Mouse (Mus musculus): ENCODE results near the gene Pwp2. TPM values are rescaled to one million over a fixed set of nuclear protein-coding genes. Genes with fewer than 3 reads are reported as not detected.
"Not testable (repeated sequence)": the region's sequence is repeated elsewhere in the genome, so short reads cannot be mapped to it uniquely, and the experiment has no call there.

Pwp2 gene
- polyA plus RNA-seq, 1 experiment from 2014 or later, result 20.4 TPM

DNA sequence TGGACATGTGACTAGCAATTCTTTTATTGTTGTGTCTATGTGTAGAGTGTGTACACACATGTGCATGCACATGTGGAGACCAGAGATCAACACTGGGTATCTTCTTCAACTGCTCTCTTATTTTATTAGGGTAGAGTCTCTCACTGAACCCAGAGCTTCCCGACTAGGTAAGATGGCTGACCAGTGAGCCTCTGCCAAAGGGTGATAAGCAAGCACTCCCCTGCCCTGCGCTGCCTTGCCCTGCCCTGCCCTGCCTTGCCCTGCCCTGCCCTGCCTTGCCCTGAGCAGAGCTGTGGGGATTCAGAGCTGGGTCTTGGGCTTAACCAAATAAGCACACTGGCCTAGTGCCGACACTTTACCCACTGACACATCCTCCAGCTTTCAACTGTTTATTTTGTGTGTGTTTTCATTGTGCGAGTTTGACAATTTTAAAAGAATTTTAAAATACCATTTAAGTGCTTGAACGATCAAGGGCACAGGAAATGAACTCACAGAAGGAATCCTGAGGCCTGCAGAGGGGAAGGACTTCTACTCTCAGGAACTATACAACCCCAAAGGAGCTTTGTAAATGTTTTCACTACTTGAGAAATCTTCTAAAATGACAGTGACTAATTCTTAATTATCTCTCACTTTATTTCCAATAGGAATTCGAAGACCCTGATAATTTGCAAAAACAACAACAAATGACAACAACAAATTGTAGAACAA, 31.6 kb upstream of the Pwp2 start:
- Histone ChIP-seq H3K27ac (no peak overlapping the region), H3K4me1 (no peaks in the 10 kb centered on the region), H3K9me3 (no peaks in the 10 kb centered on the region), H3K9ac (no peak overlapping the region), H3K4me3 (no peak overlapping the region), H3K27me3 (no peaks in the 10 kb centered on the region), H3K36me3 (peaks cover 91% of the 10 kb centered on the region), H3K4me2 (no peak overlapping the region)
- ATAC-seq (ENCODE audit: insufficient number of reproducible peaks, insufficient read depth, low FRiP score, low TSS enrichment, low read depth), result no peak
- whole genome bisulfite sequencing, result 86% methylated on average over 6 of the region's 6 CpGs

DNA sequence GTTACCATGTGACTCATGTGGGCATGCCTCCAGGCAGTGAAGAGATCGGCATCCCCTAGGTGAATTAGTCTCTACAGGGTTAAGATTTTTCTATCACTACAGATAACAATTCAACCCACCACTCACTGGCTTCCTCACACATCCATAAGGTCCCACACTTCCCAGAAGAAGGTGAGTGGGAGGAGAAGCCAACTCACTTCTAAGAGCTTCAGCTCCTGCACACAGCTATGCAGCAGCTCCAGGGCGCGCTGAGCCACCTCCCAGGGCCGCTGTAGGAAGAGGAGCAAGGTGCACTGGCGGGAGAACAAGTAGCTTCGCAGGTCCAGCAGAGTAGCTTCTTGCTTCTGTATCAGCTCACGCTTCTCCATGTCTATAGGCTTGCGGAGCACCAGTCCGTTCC, 29.4 kb upstream of the Pwp2 start:
- no peaks in the 10 kb centered on the region for H3K9me3 ChIP-seq
- H3K36me3 ChIP-seq, result peaks cover 91% of the 10 kb centered on the region
- H3K4me3 ChIP-seq, result no peak overlapping the region
- no peaks in the 10 kb centered on the region for H3K4me1 ChIP-seq
- no peaks in the 10 kb centered on the region for H3K27me3 ChIP-seq
- no peak overlapping the region for H3K27ac ChIP-seq
- 94% methylated on average over 9 of the region's 9 CpGs for WGBS
- no peak overlapping the region for H3K9ac ChIP-seq
- no peak for ATAC-seq (ENCODE audit: insufficient number of reproducible peaks, insufficient read depth, low FRiP score, low TSS enrichment, low read depth)
- no peak overlapping the region for H3K4me2 ChIP-seq

DNA sequence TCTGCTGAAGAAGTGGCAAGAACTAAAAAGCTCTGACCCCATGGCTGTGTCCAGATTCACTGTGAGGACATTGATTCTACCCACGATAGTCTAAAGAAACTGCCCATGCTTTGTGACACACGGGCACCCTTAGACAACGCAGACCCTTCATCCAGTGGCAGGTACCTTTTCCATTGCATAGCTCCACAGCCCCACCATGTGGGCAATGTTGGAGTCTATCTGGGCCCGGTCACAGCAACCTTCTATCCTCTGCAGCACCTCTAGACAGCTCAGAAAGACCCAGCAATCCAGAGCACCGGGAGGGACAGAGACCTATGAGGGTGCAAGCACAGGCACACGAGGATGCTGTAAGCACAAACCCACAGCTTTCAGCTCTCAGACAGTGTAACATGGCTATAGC, 26.4 kb upstream of the Pwp2 start:
- Histone ChIP-seq H3K9me3 (no peaks in the 10 kb centered on the region), H3K36me3 (peaks cover 90% of the 10 kb centered on the region), H3K27me3 (no peaks in the 10 kb centered on the region), H3K9ac (no peak overlapping the region), H3K27ac (no peak overlapping the region), H3K4me1 (no peaks in the 10 kb centered on the region), H3K4me2 (no peak overlapping the region), H3K4me3 (no peak overlapping the region)
- ATAC-seq (ENCODE audit: insufficient number of reproducible peaks, insufficient read depth, low FRiP score, low TSS enrichment, low read depth), result no peak
- 71% methylated on average over 6 of the region's 6 CpGs for WGBS

- ATAC-seq (ENCODE audit: insufficient number of reproducible peaks, insufficient read depth, low FRiP score, low TSS enrichment, low read depth), result no peak
- Histone ChIP-seq H3K9ac (no peak overlapping the region), H3K4me3 (no peak overlapping the region), H3K27me3 (no peaks in the 10 kb centered on the region), H3K36me3 (peaks cover 96% of the 10 kb centered on the region), H3K4me2 (no peak overlapping the region), H3K4me1 (no peaks in the 10 kb centered on the region), H3K9me3 (no peaks in the 10 kb centered on the region), H3K27ac (no peak overlapping the region)
- WGBS, result 85% methylated on average over 4 of the region's 4 CpGs
Observed at GRCm38 (mm10) chr10:78201182-78201581, 16.2 kb upstream of the Pwp2 start.

GRCm38 (mm10) chr10:78192933-78193332, 8.0 kb upstream of the Pwp2 start:
- ATAC-seq (ENCODE audit: insufficient number of reproducible peaks, insufficient read depth, low FRiP score, low TSS enrichment, low read depth), result no peak
- Histone ChIP-seq H3K9me3 (no peaks in the 10 kb centered on the region), H3K36me3 (peaks cover 99% of the 10 kb centered on the region), H3K9ac (no peak overlapping the region), H3K27ac (no peak overlapping the region), H3K27me3 (no peaks in the 10 kb centered on the region), H3K4me1 (no peaks in the 10 kb centered on the region), H3K4me3 (no peak overlapping the region), H3K4me2 (no peak overlapping the region)
- WGBS, result 93% methylated on average over 5 of the region's 5 CpGs

DNA sequence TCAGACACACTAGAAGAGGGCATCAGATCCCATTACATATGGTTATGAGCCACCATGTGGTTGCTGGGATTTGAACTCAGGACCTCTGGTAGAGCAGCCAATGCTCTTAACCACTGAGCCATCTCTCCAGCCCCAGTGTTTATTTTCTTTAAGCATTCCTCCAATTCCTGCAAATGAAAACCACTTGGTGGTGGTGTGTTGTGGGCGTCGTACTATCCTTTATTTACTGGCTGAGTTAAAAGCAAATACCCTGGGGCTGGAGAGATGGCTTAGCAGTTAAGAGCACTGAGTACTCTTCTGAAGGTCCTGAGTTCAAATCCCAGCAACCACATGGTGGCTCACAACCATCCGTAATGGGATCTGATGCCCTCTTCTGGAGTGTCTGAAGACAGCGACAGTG, 1.1 kb upstream of the Pwp2 start:
- peaks cover 59% of the 10 kb centered on the region for H3K36me3 ChIP-seq
- WGBS, result 65% methylated on average over 4 of the region's 4 CpGs
- not testable (repeated sequence) for H3K4me3 ChIP-seq; ATAC-seq (ENCODE audit: insufficient number of reproducible peaks, insufficient read depth, low FRiP score, low TSS enrichment, low read depth); H3K27me3 ChIP-seq; H3K27ac ChIP-seq; H3K4me2 ChIP-seq; H3K9ac ChIP-seq; H3K9me3 ChIP-seq
- H3K4me1 ChIP-seq, result peaks cover 16% of the 10 kb centered on the region

DNA sequence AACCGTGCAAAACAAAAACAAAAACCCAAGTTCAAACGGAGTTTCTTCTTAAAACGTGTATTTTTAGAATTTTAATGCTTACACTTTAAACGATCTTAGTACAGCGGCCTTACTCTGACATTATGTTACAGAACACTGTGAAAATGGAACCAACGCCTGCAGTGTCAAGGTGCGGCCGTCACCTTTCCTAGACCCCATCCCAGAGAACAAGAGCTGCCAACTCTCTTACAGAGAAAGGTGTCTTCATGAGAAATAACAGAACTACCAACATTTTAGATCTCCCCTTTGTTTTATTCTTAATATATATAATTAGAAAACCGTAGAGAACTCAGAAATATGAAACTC, 404 bp upstream of the Pwp2 start:
- peaks cover 16% of the 10 kb centered on the region for H3K4me1 ChIP-seq
- peak overlapping the region; percentile 84 for H3K27ac ChIP-seq
- H3K9ac ChIP-seq, result peak overlapping the region; percentile 76; the same call in 1 of the 2 replicates
- no peak for ATAC-seq (ENCODE audit: insufficient number of reproducible peaks, insufficient read depth, low FRiP score, low TSS enrichment, low read depth)
- H3K4me3 ChIP-seq, result peak overlapping the region; percentile 72
- H3K4me2 ChIP-seq, result peak overlapping the region; percentile 83
- no peaks in the 10 kb centered on the region for H3K9me3 ChIP-seq
- 15% methylated on average over 9 of the region's 9 CpGs for WGBS
- H3K36me3 ChIP-seq, result peaks cover 59% of the 10 kb centered on the region
- no peaks in the 10 kb centered on the region for H3K27me3 ChIP-seq

- peaks cover 59% of the 10 kb centered on the region for H3K36me3 ChIP-seq
- no peaks in the 10 kb centered on the region for H3K27me3 ChIP-seq
- H3K4me2 ChIP-seq, result peak overlapping the region; percentile 83
- H3K27ac ChIP-seq, result no peak overlapping the region
- no peaks in the 10 kb centered on the region for H3K9me3 ChIP-seq
- peaks cover 16% of the 10 kb centered on the region for H3K4me1 ChIP-seq
- no peak overlapping the region for H3K4me3 ChIP-seq
- 81% methylated on average over 3 of the region's 3 CpGs for WGBS
- no peak for ATAC-seq (ENCODE audit: insufficient number of reproducible peaks, insufficient read depth, low FRiP score, low TSS enrichment, low read depth)
- no peak overlapping the region for H3K9ac ChIP-seq
Observed at GRCm38 (mm10) chr10:78183577-78183976, 1.4 kb downstream of the Pwp2 start.

- H3K4me3 ChIP-seq, result no peak overlapping the region
- no peaks in the 10 kb centered on the region for H3K27me3 ChIP-seq
- H3K4me2 ChIP-seq, result no peak overlapping the region
- peaks cover 16% of the 10 kb centered on the region for H3K4me1 ChIP-seq
- no peak for ATAC-seq (ENCODE audit: insufficient number of reproducible peaks, insufficient read depth, low FRiP score, low TSS enrichment, low read depth)
- H3K9ac ChIP-seq, result no peak overlapping the region
- peaks cover 60% of the 10 kb centered on the region for H3K36me3 ChIP-seq
- H3K9me3 ChIP-seq, result no peaks in the 10 kb centered on the region
- WGBS, result 95% methylated on average over 17 of the region's 17 CpGs
- no peak overlapping the region for H3K27ac ChIP-seq
Observed at GRCm38 (mm10) chr10:78182321-78182720, 2.6 kb downstream of the Pwp2 start.

- peaks cover 5% of the 10 kb centered on the region for H3K4me1 ChIP-seq
- no peak overlapping the region for H3K4me3 ChIP-seq
- H3K27ac ChIP-seq, result no peak overlapping the region
- peaks cover 87% of the 10 kb centered on the region for H3K36me3 ChIP-seq
- no peak overlapping the region for H3K4me2 ChIP-seq
- H3K9me3 ChIP-seq, result no peaks in the 10 kb centered on the region
- no peak for ATAC-seq (ENCODE audit: insufficient number of reproducible peaks, insufficient read depth, low FRiP score, low TSS enrichment, low read depth)
- no peak overlapping the region for H3K9ac ChIP-seq
- 88% methylated on average over 5 of the region's 5 CpGs for WGBS
- H3K27me3 ChIP-seq, result no peaks in the 10 kb centered on the region
Observed at GRCm38 (mm10) chr10:78174474-78174873, 10.5 kb downstream of the Pwp2 start.

- H3K27ac ChIP-seq, result no peak overlapping the region
- H3K4me2 ChIP-seq, result no peak overlapping the region
- ATAC-seq (ENCODE audit: insufficient number of reproducible peaks, insufficient read depth, low FRiP score, low TSS enrichment, low read depth), result no peak
- no peak overlapping the region for H3K4me3 ChIP-seq
- peaks cover 15% of the 10 kb centered on the region for H3K4me1 ChIP-seq
- WGBS, result 90% methylated on average over 9 of the region's 9 CpGs
- H3K9me3 ChIP-seq, result no peaks in the 10 kb centered on the region
- no peaks in the 10 kb centered on the region for H3K27me3 ChIP-seq
- no peak overlapping the region for H3K9ac ChIP-seq
- peaks cover 74% of the 10 kb centered on the region for H3K36me3 ChIP-seq
Observed at GRCm38 (mm10) chr10:78171581-78171980, 13.4 kb downstream of the Pwp2 start.

DNA sequence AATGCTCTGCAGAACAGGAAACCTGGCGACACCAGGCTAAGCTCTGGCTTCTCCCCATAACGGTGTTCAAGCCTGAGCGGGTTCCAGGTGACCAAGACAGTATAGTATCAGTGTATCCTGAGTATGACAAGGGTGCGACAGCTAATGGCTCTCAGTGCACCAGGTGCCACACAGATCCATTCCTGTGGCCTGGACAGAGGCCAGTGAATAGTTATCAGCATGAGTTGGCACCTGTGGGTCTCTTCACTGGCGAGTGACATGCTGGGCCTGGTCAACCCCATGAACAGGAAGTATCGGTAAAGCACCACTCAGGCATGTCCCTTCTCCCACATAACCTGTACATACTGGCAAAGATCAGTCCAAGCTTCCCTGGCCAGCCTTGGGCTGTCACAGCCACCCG, 13.9 kb downstream of the Pwp2 start:
- Histone ChIP-seq H3K4me1 (peaks cover 15% of the 10 kb centered on the region), H3K9ac (no peak overlapping the region), H3K36me3 (peaks cover 74% of the 10 kb centered on the region), H3K27ac (no peak overlapping the region), H3K4me3 (no peak overlapping the region), H3K9me3 (no peaks in the 10 kb centered on the region), H3K27me3 (no peaks in the 10 kb centered on the region), H3K4me2 (no peak overlapping the region)
- ATAC-seq (ENCODE audit: insufficient number of reproducible peaks, insufficient read depth, low FRiP score, low TSS enrichment, low read depth), result no peak
- WGBS, result 94% methylated on average over 7 of the region's 7 CpGs
